Comparison of ENCODE assay signal across 22 mouse cellular contexts in genomic region chr19:27884520-27884919, GRCm38 (mm10).
DNase-seq lines count a peak whose midpoint lies in the region; ATAC-seq and TF ChIP-seq lines count a peak whose summit lies in the region.
"Had no signal": no experiment of that assay in that cellular context is flagged by ENCODE, and none has a peak within 500 bp of the region (broad histone marks: within the 10 kb centered on the region; RNA-seq: fewer than 3 reads in every experiment).

No protein-coding gene starts in this region.

- no peaks in the 10 kb centered on the region for H3K36me3 ChIP-seq in liver, embryonic 14.5 days (replicated peaks; ENCODE audit: control insufficient read depth, insufficient read depth, low read depth)
- no peaks in the 10 kb centered on the region for H3K36me3 ChIP-seq in stomach, postnatal 0 days (ENCODE audit: control insufficient read depth, insufficient read depth, low read length)
- H3K36me3 ChIP-seq: hindbrain, embryonic 15.5 days; midbrain, embryonic 15.5 days; neural tube, embryonic 15.5 days had no signal

- no peak overlapping the region for H3K9ac ChIP-seq in liver, embryonic 14.5 days (replicated peaks)
- H3K9ac ChIP-seq in stomach, postnatal 0 days (ENCODE audit: low read length), result no peak overlapping the region
- H3K9ac ChIP-seq: hindbrain, embryonic 15.5 days; midbrain, embryonic 15.5 days; neural tube, embryonic 15.5 days had no signal

- H3K4me2 ChIP-seq in liver, embryonic 14.5 days (ENCODE audit: low read depth), result no peak overlapping the region
- no peak overlapping the region for H3K4me2 ChIP-seq in stomach, postnatal 0 days (replicated peaks; ENCODE audit: low read depth)
- H3K4me2 ChIP-seq: hindbrain, embryonic 15.5 days; midbrain, embryonic 15.5 days; neural tube, embryonic 15.5 days had no signal

- WGBS in liver, embryonic 14.5 days (ENCODE audit: insufficient replicate concordance), result 54% methylated on average over 3 of the region's 3 CpGs
- 86% methylated on average over 3 of the region's 3 CpGs for WGBS in stomach, postnatal 0 days

- H3K4me3 ChIP-seq in liver, embryonic 14.5 days (ENCODE audit: insufficient read depth in 1 of 2, low read depth in 2 of 2, low read length in 2 of 2), result no peak overlapping the region
- H3K4me3 ChIP-seq in stomach, postnatal 0 days (ENCODE audit: low read depth, low read length), result no peak overlapping the region
- H3K4me3 ChIP-seq: heart, adult 2 months; hindbrain, embryonic 15.5 days; megakaryocyte, embryonic 14.5 days; midbrain, embryonic 15.5 days; myocyte; neural tube, embryonic 15.5 days had no signal

- TF ChIP-seq CTCF in liver, embryonic 14.5 days (IDR thresholded peaks at IDR 0.05; ENCODE audit: low read depth), result peak; percentile 58
- TF ChIP-seq CTCF in stomach, postnatal 0 days (IDR thresholded peaks at IDR 0.05; ENCODE audit: low read depth), result peak; percentile 17; the same call in 1 of the 2 replicates

- DNase-seq in thymus, postnatal 14 days, result peak; percentile 4
- no peak for DNase-seq in thymus, postnatal 0 days (ENCODE audit: low spot score)
- peak; percentile 40 for DNase-seq in R1 (ENCODE audit: low read depth, low spot score)
- no peak for DNase-seq in liver, embryonic 14.5 days (ENCODE audit: low read depth in 3 of 3, low spot score in 3 of 3)
- no peak for DNase-seq in stomach, postnatal 0 days (ENCODE audit: low spot score)
- DNase-seq in heart, adult 11 months, result no peak
- no peak for DNase-seq in cerebellum, adult 9-10 months
- DNase-seq in cerebellum, adult 8-10 months, result no peak
- DNase-seq: adrenal gland, adult 2 months; B cell, adult 2 months; cerebellum, postnatal 10 days; heart, adult 2 months; heart, postnatal 4 days; kidney, postnatal 10 days; lung, postnatal 14 days; spleen, adult 18-20 months had no signal

- no peaks in the 10 kb centered on the region for H3K9me3 ChIP-seq in liver, embryonic 14.5 days (ENCODE audit: control insufficient read depth, low read length)
- H3K9me3 ChIP-seq in stomach, postnatal 0 days (ENCODE audit: control insufficient read depth, low read length), result no peaks in the 10 kb centered on the region
- H3K9me3 ChIP-seq: hindbrain, embryonic 15.5 days; megakaryocyte, embryonic 14.5 days; midbrain, embryonic 15.5 days; neural tube, embryonic 15.5 days had no signal

- peaks cover 3 to 6% of the 10 kb centered on the region in 2 experiments; a peak in 2 of 4 replicates for H3K4me1 ChIP-seq in liver, embryonic 14.5 days (replicated peaks; ENCODE audit: control insufficient read depth in 2 of 2, insufficient read depth in 2 of 2, low read length in 1 of 2)
- no peaks in the 10 kb centered on the region for H3K4me1 ChIP-seq in stomach, postnatal 0 days (replicated peaks; ENCODE audit: control insufficient read depth, insufficient read depth)
- H3K4me1 ChIP-seq: hindbrain, embryonic 15.5 days; megakaryocyte, embryonic 14.5 days; midbrain, embryonic 15.5 days; neural tube, embryonic 15.5 days had no signal

- peak; percentile 66; the same call in 1 of the 2 replicates for ATAC-seq in liver, embryonic 14.5 days (ENCODE audit: insufficient read depth)
- ATAC-seq in stomach, postnatal 0 days (ENCODE audit: low FRiP score, low TSS enrichment), result no peak
- ATAC-seq: intestine, embryonic 16.5 days; midbrain, embryonic 15.5 days had no signal

- 0 out of 2 replicates have a peak, but pooled peaks have one; percentile 18 for TF ChIP-seq EP300 in liver, embryonic 14.5 days (IDR thresholded peaks at IDR 0.05; ENCODE audit: low read depth)
- TF ChIP-seq EP300 in stomach, postnatal 0 days (optimal IDR thresholded peaks at IDR 0.05), result no peak

- no peaks in the 10 kb centered on the region for H3K27me3 ChIP-seq in liver, embryonic 14.5 days (ENCODE audit: control insufficient read depth, insufficient read depth, low read length)
- no peaks in the 10 kb centered on the region for H3K27me3 ChIP-seq in stomach, postnatal 0 days (ENCODE audit: control insufficient read depth, insufficient read depth, low read length)
- H3K27me3 ChIP-seq: hindbrain, embryonic 15.5 days; megakaryocyte, embryonic 14.5 days; midbrain, embryonic 15.5 days; neural tube, embryonic 15.5 days had no signal

- H3K27ac ChIP-seq in liver, embryonic 14.5 days, result no peak overlapping the region
- H3K27ac ChIP-seq in stomach, postnatal 0 days (replicated peaks), result no peak overlapping the region
- H3K27ac ChIP-seq: heart, adult 2 months; hindbrain, embryonic 15.5 days; midbrain, embryonic 15.5 days; neural tube, embryonic 15.5 days had no signal

Comparison
In these comparisons a context has a peak if more than half of its experiments do, and no peak if none do; other contexts are left out.
1. DNase-seq: peak in thymus, postnatal 14 days (single experiment) and R1 (single experiment); none in thymus, postnatal 0 days (single experiment), liver, embryonic 14.5 days (0 of 3), stomach, postnatal 0 days (single experiment), heart, adult 11 months (single experiment), cerebellum, adult 9-10 months (single experiment) and cerebellum, adult 8-10 months (single experiment).